Mouse (Mus musculus) heart, embryonic 15.5 days (tissue): ENCODE measurements around the gene Mospd3. TPM values are rescaled to one million over a fixed set of nuclear protein-coding genes. Genes with fewer than 3 reads are reported as not detected.

ENCODE experiments used
- ATAC-seq: fragments of 200-750 bp; cut with Nextera tagmentation; replicated peaks from 2 replicates; pipeline ENCODE4 v1.8.0; 2017; ENCODE audit warnings: low read depth, moderate TSS enrichment; ENCODE audit not compliant: insufficient number of reproducible peaks, insufficient read depth, low FRiP score
- H3K27ac ChIP-seq: fragments of 300-500 bp; sonication (generic); 2 replicates; pipeline ENCODE4 v1.5.1; 2015; ENCODE audit warnings: mild to moderate bottlenecking, inconsistent platforms
- H3K27me3 ChIP-seq: fragments of 300-500 bp; sonication (generic); 2 replicates; pipeline ENCODE4 v1.6.1; 2015; ENCODE audit warnings: inconsistent platforms
- H3K36me3 ChIP-seq: fragments of 300-500 bp; sonication (generic); 2 replicates; pipeline ENCODE4 v1.6.1; 2015; ENCODE audit warnings: mild to moderate bottlenecking, inconsistent platforms
- H3K4me1 ChIP-seq: fragments of 300-500 bp; sonication (generic); replicated peaks from 2 replicates; pipeline ENCODE4 v1.6.1; 2015; ENCODE audit warnings: inconsistent platforms
- H3K4me2 ChIP-seq: fragments of 300-500 bp; sonication (generic); 2 replicates; pipeline ENCODE4 v1.6.1; 2015; ENCODE audit warnings: inconsistent platforms, mild to moderate bottlenecking, moderate library complexity
- H3K4me3 ChIP-seq: fragments of 300-500 bp; sonication (generic); 2 replicates; pipeline ENCODE4 v1.5.1; 2015; ENCODE audit warnings: mild to moderate bottlenecking, inconsistent platforms
- H3K9ac ChIP-seq: fragments of 300-500 bp; sonication (generic); 2 replicates; pipeline ENCODE4 v1.6.1; 2015; ENCODE audit warnings: mild to moderate bottlenecking, inconsistent platforms
- H3K9me3 ChIP-seq: fragments of 300-500 bp; sonication (generic); replicated peaks from 2 replicates; pipeline ENCODE4 v1.6.1; 2016; ENCODE audit warnings: inconsistent platforms
- WGBS: fragments of 180-500 bp; shearing (Covaris S2); methylation state at CpG from one replicate; pipeline ENCODE4 v1.1.7; 2015; ENCODE audit warnings: mixed read lengths; 5-methylcytosine and 5-hydroxymethylcytosine counted together
- polyA plus RNA-seq: library from polyadenylated mRNA; unstranded; fragments of >200 nt; fragmentation: Nextera tagmentation; extraction: Ambion mirVana; gene quantifications from 2 replicates; pipeline ENCODE4 v1.2.1, GENCODE M21; 2015

The Mospd3 gene
- polyA plus RNA-seq, 1 experiment from 2014 or later, result 17.1 TPM

DNA sequence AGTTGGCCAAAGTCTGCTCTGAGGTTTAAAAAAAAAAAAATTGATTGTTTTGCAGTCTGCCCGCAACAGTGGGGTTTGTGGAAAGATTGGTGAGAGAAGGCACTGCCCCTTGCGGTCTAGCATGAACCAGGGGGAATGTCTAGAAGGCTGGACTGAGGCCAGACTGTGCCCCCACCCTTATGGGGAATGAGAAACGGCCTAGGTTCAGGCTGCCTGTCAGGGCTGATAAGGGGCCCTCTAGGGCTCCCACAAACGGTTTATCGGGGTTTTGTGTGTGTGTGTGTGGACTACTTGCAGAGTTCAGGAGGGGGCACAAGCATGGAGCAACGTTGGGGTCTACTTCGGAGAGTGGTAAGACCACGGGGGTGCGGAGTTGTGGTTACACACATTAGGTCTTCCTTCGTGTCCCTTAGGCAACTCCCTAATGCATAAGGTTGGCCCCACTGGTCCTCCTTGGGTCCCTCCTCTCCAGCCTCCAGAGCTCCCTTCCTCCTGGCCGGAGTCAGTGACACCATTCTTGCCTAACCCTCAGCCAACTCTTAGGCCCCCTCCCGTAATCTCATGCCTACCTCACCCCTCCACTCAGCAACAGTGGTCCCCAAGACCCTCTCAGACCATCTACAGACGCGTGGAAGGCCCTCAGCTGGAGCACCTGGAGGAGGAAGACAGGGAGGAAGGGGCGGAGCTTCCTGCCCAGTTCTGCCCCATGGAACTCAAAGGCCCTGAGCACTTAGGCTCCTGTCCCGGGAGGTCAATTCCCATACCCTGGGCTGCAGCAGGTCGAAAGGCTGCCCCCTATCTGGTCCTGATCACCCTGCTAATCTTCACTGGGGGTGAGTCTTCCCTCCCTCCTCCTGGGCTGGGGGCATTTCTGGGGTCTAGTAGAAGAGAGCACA, 29.9 kb downstream of the Mospd3 start:
- ATAC-seq, result 0 out of 2 replicates have a peak, but pooled peaks have one; percentile 16
- Histone ChIP-seq H3K4me1 (peaks cover 9% of the 10 kb centered on the region; the same call in 1 of the 2 replicates), H3K9ac (no peak overlapping the region), H3K9me3 (no peaks in the 10 kb centered on the region), H3K27ac (no peak overlapping the region), H3K4me3 (no peak overlapping the region), H3K4me2 (peak overlapping the region; percentile 8; the same call in 1 of the 2 replicates), H3K36me3 (no peaks in the 10 kb centered on the region), H3K27me3 (peaks cover 17% of the 10 kb centered on the region; the same call in 1 of the 2 replicates)
- 69% methylated on average over 17 of the region's 17 CpGs for WGBS

GRCm38 (mm10) chr5:137570181-137570580, 30.7 kb downstream of the Mospd3 start:
- H3K4me2 ChIP-seq, result no peak overlapping the region; the same call in 1 of the 2 replicates
- H3K4me1 ChIP-seq, result peaks cover 9% of the 10 kb centered on the region; the same call in 1 of the 2 replicates
- no peaks in the 10 kb centered on the region for H3K36me3 ChIP-seq
- H3K9me3 ChIP-seq, result no peaks in the 10 kb centered on the region
- ATAC-seq, result no peak
- H3K4me3 ChIP-seq, result no peak overlapping the region
- H3K27ac ChIP-seq, result no peak overlapping the region
- no peak overlapping the region for H3K9ac ChIP-seq
- peaks cover 16% of the 10 kb centered on the region; the same call in 1 of the 2 replicates for H3K27me3 ChIP-seq
- WGBS, result 39% methylated on average over 7 of the region's 7 CpGs

DNA sequence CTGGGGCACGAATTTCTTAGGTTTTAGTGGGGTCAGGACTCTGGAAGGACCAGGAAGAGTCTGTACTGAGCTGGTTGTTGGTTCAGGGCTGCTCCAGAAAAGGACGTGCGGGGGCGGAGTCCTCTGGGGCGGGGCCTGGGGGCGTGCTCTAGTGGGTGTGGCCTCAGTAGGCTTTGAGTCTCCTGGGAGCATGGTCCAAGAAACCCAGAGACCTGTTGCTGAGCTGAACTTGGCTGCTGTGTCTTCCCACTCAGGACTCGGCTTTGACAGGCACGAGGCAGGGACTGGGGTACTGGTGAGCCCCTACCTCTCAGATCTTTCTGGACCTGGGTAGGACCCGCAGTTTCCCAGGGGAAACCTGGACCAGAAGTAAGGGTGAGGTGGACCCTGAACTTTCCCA, 31.2 kb downstream of the Mospd3 start, which contains the start of gene Tfr2:
Gene Tfr2 (plus strand): TSS at position 176 of the 400 bp plus-strand sequence.
- 26% methylated on average over 9 of the region's 9 CpGs for WGBS
- Histone ChIP-seq H3K4me1 (peaks cover 8% of the 10 kb centered on the region; the same call in 1 of the 2 replicates), H3K4me2 (peak within 1 kb of the TSS; percentile 8; the same call in 1 of the 2 replicates), H3K9me3 (no peaks in the 10 kb centered on the region), H3K27ac (no peak within 1 kb of the TSS), H3K9ac (no peak within 1 kb of the TSS), H3K4me3 (no peak within 1 kb of the TSS), H3K36me3 (no peaks in the 10 kb centered on the region), H3K27me3 (peaks cover 11% of the 10 kb centered on the region; the same call in 1 of the 2 replicates)
- ATAC-seq, result peak; percentile 71; the same call in 1 of the 2 replicates

GRCm38 (mm10) chr5:137569031-137569430, 31.8 kb downstream of the Mospd3 start:
- 0 out of 2 replicates have a peak, but pooled peaks cover 10% of the 10 kb centered on the region for H3K27me3 ChIP-seq
- ATAC-seq, result no peak
- H3K27ac ChIP-seq, result no peak overlapping the region
- 0 out of 2 replicates have a peak, but pooled peaks cover 3% of the 10 kb centered on the region for H3K4me1 ChIP-seq
- 58% methylated on average over 12 of the region's 12 CpGs for WGBS
- no peak overlapping the region for H3K9ac ChIP-seq
- no peak overlapping the region for H3K4me3 ChIP-seq
- no peaks in the 10 kb centered on the region for H3K36me3 ChIP-seq
- no peaks in the 10 kb centered on the region for H3K9me3 ChIP-seq
- H3K4me2 ChIP-seq, result no peak overlapping the region

- no peak overlapping the region for H3K27ac ChIP-seq
- H3K4me2 ChIP-seq, result no peak overlapping the region
- no peak overlapping the region for H3K9ac ChIP-seq
- no peak overlapping the region for H3K4me3 ChIP-seq
- 76% methylated on average over 8 of the region's 8 CpGs for WGBS
- H3K27me3 ChIP-seq, result 0 out of 2 replicates have a peak, but pooled peaks cover 10% of the 10 kb centered on the region
- no peaks in the 10 kb centered on the region for H3K36me3 ChIP-seq
- no peak for ATAC-seq
- 0 out of 2 replicates have a peak, but pooled peaks cover 3% of the 10 kb centered on the region for H3K4me1 ChIP-seq
- H3K9me3 ChIP-seq, result no peaks in the 10 kb centered on the region
Measured at GRCm38 (mm10) chr5:137568223-137568798, 32.5 kb downstream of the Mospd3 start.

DNA sequence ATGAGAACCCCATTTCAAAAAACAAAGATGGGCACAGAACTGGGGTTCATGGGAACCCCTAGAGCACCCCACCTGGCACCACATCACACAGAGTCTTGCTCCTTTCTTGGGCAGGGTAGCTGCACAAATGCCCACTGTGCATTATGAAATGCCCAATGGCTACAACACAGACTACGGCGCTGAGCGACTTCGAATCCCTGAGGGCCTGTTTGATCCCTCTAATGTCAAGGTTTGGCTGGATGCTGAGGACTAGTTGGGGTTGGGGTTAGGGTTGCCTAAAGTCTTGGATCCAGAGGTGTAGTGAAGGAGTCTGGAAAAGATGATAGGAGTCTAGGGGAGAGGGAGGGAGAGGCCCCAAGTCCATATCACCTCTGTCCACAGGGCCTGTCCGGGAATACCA, 34.4 kb downstream of the Mospd3 start:
- H3K4me2 ChIP-seq, result no peak overlapping the region
- no peak overlapping the region for H3K4me3 ChIP-seq
- no peak overlapping the region for H3K27ac ChIP-seq
- H3K9me3 ChIP-seq, result no peaks in the 10 kb centered on the region
- H3K4me1 ChIP-seq, result 0 out of 2 replicates have a peak, but pooled peaks cover 3% of the 10 kb centered on the region
- 85% methylated on average over 5 of the region's 5 CpGs for WGBS
- no peaks in the 10 kb centered on the region for H3K36me3 ChIP-seq
- H3K9ac ChIP-seq, result no peak overlapping the region
- peaks cover 10% of the 10 kb centered on the region; the same call in 1 of the 2 replicates for H3K27me3 ChIP-seq
- no peak for ATAC-seq

GRCm38 (mm10) chr5:137565744-137566143, 35.1 kb downstream of the Mospd3 start:
- no peak overlapping the region for H3K9ac ChIP-seq
- H3K27ac ChIP-seq, result no peak overlapping the region
- H3K4me1 ChIP-seq, result 0 out of 2 replicates have a peak, but pooled peaks cover 3% of the 10 kb centered on the region
- H3K4me2 ChIP-seq, result no peak overlapping the region
- no peaks in the 10 kb centered on the region for H3K9me3 ChIP-seq
- no peak overlapping the region for H3K4me3 ChIP-seq
- 75% methylated on average over 6 of the region's 6 CpGs for whole genome bisulfite sequencing
- peaks cover 7% of the 10 kb centered on the region; the same call in 1 of the 2 replicates for H3K27me3 ChIP-seq
- ATAC-seq, result no peak
- no peaks in the 10 kb centered on the region for H3K36me3 ChIP-seq

DNA sequence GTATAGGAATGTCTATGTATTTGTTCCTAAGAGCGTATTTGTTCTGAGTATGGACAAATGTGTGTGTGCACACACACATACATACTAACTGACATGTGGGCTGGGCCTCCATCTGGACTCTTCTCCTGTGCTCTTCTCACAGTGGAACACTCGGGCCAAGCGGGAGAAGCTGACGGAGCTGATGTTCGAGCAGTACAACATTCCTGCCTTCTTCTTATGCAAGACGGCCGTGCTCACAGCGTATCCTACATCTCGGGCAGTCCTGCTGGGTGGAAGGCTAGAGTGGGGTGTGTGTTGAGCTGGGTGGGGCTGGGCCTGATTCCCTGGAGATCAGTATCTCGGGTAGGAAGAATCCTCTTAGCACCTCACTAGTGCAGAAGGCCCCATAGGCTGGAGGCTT, 37.9 kb downstream of the Mospd3 start:
- no peaks in the 10 kb centered on the region for H3K4me1 ChIP-seq
- H3K9ac ChIP-seq, result no peak overlapping the region
- no peaks in the 10 kb centered on the region for H3K9me3 ChIP-seq
- ATAC-seq, result no peak
- H3K4me3 ChIP-seq, result no peak overlapping the region
- 48% methylated on average over 10 of the region's 10 CpGs for WGBS
- no peaks in the 10 kb centered on the region for H3K36me3 ChIP-seq
- no peak overlapping the region for H3K27ac ChIP-seq
- H3K4me2 ChIP-seq, result no peak overlapping the region
- peaks cover 7% of the 10 kb centered on the region for H3K27me3 ChIP-seq

- Histone ChIP-seq H3K4me1 (no peaks in the 10 kb centered on the region), H3K4me2 (no peak overlapping the region), H3K27me3 (peaks cover 5% of the 10 kb centered on the region), H3K9ac (no peak overlapping the region), H3K9me3 (no peaks in the 10 kb centered on the region), H3K27ac (no peak overlapping the region), H3K36me3 (no peaks in the 10 kb centered on the region), H3K4me3 (no peak overlapping the region)
- 62% methylated on average over 6 of the region's 6 CpGs for WGBS
- ATAC-seq, result no peak
Measured at GRCm38 (mm10) chr5:137561556-137561955, 39.3 kb downstream of the Mospd3 start.

GRCm38 (mm10) chr5:137553898-137554297, 47.0 kb downstream of the Mospd3 start:
- no peak overlapping the region for H3K4me2 ChIP-seq
- H3K36me3 ChIP-seq, result no peaks in the 10 kb centered on the region
- H3K9ac ChIP-seq, result no peak overlapping the region
- peaks cover 37% of the 10 kb centered on the region for H3K27me3 ChIP-seq
- H3K27ac ChIP-seq, result no peak overlapping the region
- no peak overlapping the region for H3K4me3 ChIP-seq
- 38% methylated on average over 11 of the region's 11 CpGs for WGBS
- H3K9me3 ChIP-seq, result no peaks in the 10 kb centered on the region
- ATAC-seq, result no peak
- peaks cover 6% of the 10 kb centered on the region; the same call in 1 of the 2 replicates for H3K4me1 ChIP-seq

- peak within 1 kb of the TSS; percentile 26 for H3K4me3 ChIP-seq
Measured at GRCm38 (mm10) chr5:137553411-137553837, 47.4 kb downstream of the Mospd3 start, which contains the start of gene Actl6b. TSS of gene Actl6b (plus strand) at chr5:137553517.

More at GRCm38 (mm10) chr5:137553411-137553837, 47.4 kb downstream of the Mospd3 start, which contains the start of gene Actl6b:
- peaks cover 6% of the 10 kb centered on the region; the same call in 1 of the 2 replicates for H3K4me1 ChIP-seq
- ATAC-seq, result peak; percentile 35
- no peak within 1 kb of the TSS for H3K9ac ChIP-seq
- H3K36me3 ChIP-seq, result no peaks in the 10 kb centered on the region
- H3K27me3 ChIP-seq, result peaks cover 38% of the 10 kb centered on the region
- no peak within 1 kb of the TSS for H3K27ac ChIP-seq
- no peaks in the 10 kb centered on the region for H3K9me3 ChIP-seq
- WGBS, result 3% methylated on average over 37 of the region's 37 CpGs
- H3K4me2 ChIP-seq, result peak within 1 kb of the TSS; percentile 44
